Mouse (Mus musculus): ENCODE measurements around the gene Shpk. TPM values are rescaled to one million over a fixed set of nuclear protein-coding genes. Genes with fewer than 3 reads are reported as not detected.

Gene Shpk
- total and polyA plus RNA-seq, 2 experiments from 2014 or later: 1.8 to 2.2 TPM

DNA sequence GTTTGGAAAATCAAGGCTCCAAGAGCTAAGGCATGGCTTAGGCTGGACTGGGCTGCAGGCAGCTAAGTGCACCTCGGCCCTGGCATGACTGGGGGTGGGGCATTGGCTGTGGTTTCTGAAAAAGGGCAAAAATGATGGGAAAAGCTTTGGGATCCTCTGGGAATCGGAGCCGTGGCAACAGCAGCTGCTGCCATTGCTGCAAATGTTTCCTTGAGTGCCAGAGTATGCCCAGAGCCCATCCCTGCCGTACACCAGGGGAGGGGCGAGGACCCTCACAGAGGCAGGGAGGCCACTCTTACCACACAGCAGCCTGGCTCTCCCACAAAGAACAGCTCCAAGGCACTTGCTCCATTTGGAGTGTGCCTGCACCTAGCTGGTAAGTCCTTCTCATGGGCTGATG lies 34.7 kb downstream of the Shpk start, which contains the start of gene Trpv1:
Gene Trpv1 (plus strand): TSS at position 301 of the 400 bp plus-strand sequence.
- H3K36me3 ChIP-seq (ENCODE audit: insufficient read depth): no peaks in the 10 kb centered on the region
- H3K9me3 ChIP-seq (ENCODE audit: low read length): no peaks in the 10 kb centered on the region
- no peaks in the 10 kb centered on the region for H3K4me1 ChIP-seq (ENCODE audit: insufficient read depth)
- DNase-seq (no peak), ATAC-seq (no peak)
- no peaks in the 10 kb centered on the region for H3K27me3 ChIP-seq (ENCODE audit: insufficient read depth, low read length)
- 79% methylated on average over 5 of the region's 5 CpGs for WGBS
- H3K27ac ChIP-seq (ENCODE audit: low read depth, low read length): no peak within 1 kb of the TSS
- H3K9ac ChIP-seq: no peak within 1 kb of the TSS
- H3K4me2 ChIP-seq (ENCODE audit: low read depth): no peak within 1 kb of the TSS
- H3K4me3 ChIP-seq (ENCODE audit: low read depth, low read length): no peak within 1 kb of the TSS
- TF ChIP-seq CTCF (IDR thresholded peaks at IDR 0.05; ENCODE audit: low read depth): no peak

GRCm38 (mm10) chr11:73235990-73236701 lies 36.9 kb downstream of the Shpk start:
- 33% methylated on average over 5 of the region's 5 CpGs for WGBS
- Histone ChIP-seq H3K9ac (no peak overlapping the region), H3K27ac (ENCODE audit: low read depth, low read length) (no peak overlapping the region), H3K4me1 (ENCODE audit: insufficient read depth) (no peaks in the 10 kb centered on the region), H3K27me3 (ENCODE audit: insufficient read depth, low read length) (no peaks in the 10 kb centered on the region), H3K4me3 (ENCODE audit: low read depth, low read length) (no peak overlapping the region), H3K4me2 (ENCODE audit: low read depth) (no peak overlapping the region), H3K9me3 (ENCODE audit: low read length) (no peaks in the 10 kb centered on the region), H3K36me3 (ENCODE audit: insufficient read depth) (no peaks in the 10 kb centered on the region)
- ATAC-seq: no peak
- no peak for TF ChIP-seq CTCF (IDR thresholded peaks at IDR 0.05; ENCODE audit: low read depth)
- DNase-seq: no peak

DNA sequence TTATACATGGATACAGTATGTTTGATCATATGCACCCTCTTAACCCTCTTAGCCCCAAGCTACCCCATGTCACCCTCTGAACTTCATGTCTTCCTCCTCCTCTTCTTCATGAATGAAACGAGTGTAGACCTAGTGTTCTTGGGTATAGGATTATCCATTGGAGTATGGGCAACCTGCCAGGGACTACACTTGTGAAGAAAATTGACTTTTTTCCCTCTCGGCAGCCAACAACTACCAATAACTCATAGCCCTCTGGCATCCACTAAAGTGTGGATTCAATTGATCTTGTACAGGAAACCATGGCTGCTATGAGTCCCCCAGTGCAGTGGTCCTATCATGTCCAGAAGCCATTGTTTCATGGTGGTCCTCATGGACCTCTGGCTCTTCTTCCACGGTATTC lies 37.5 kb downstream of the Shpk start:
- DNase-seq (no peak), ATAC-seq (no peak)
- H3K27ac ChIP-seq (ENCODE audit: low read depth, low read length): no peak overlapping the region
- H3K9ac ChIP-seq: no peak overlapping the region
- H3K9me3 ChIP-seq (ENCODE audit: low read length): no peaks in the 10 kb centered on the region
- no peaks in the 10 kb centered on the region for H3K4me1 ChIP-seq (ENCODE audit: insufficient read depth)
- TF ChIP-seq CTCF (IDR thresholded peaks at IDR 0.05; ENCODE audit: low read depth): no peak
- WGBS: 63% methylated on average over 3 of the region's 3 CpGs
- no peaks in the 10 kb centered on the region for H3K36me3 ChIP-seq (ENCODE audit: insufficient read depth)
- no peaks in the 10 kb centered on the region for H3K27me3 ChIP-seq (ENCODE audit: insufficient read depth, low read length)
- H3K4me2 ChIP-seq (ENCODE audit: low read depth): no peak overlapping the region
- H3K4me3 ChIP-seq (ENCODE audit: low read depth, low read length): no peak overlapping the region

DNA sequence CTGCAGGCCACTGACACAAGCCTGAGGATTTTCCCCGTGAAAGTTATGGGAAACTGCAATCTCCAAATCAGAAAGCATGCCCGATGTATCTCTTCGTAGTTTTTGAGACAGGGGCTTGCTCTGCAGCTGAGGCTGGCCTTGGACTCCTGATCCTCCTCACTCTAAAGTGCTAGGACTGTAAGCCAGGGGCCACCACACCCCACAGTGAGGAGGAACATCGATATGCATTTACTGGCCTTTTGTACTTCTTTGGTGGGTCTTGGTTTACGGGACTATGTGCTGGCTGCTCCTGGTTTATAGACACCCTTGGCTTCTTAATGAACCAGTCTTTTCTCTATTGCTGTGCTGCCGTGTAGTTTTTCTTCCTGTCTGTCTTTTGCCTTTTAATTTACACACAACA lies 42.9 kb downstream of the Shpk start:
- Histone ChIP-seq H3K9ac (no peak overlapping the region), H3K27me3 (ENCODE audit: insufficient read depth, low read length) (no peaks in the 10 kb centered on the region), H3K4me3 (ENCODE audit: low read depth, low read length) (no peak overlapping the region), H3K27ac (ENCODE audit: low read depth, low read length) (no peak overlapping the region), H3K4me2 (ENCODE audit: low read depth) (no peak overlapping the region), H3K9me3 (ENCODE audit: low read length) (no peaks in the 10 kb centered on the region), H3K36me3 (ENCODE audit: insufficient read depth) (no peaks in the 10 kb centered on the region), H3K4me1 (ENCODE audit: insufficient read depth) (no peaks in the 10 kb centered on the region)
- ATAC-seq (no peak), DNase-seq (no peak)
- no peak for TF ChIP-seq CTCF (IDR thresholded peaks at IDR 0.05; ENCODE audit: low read depth)
- 72% methylated on average over 6 of the region's 6 CpGs for WGBS

DNA sequence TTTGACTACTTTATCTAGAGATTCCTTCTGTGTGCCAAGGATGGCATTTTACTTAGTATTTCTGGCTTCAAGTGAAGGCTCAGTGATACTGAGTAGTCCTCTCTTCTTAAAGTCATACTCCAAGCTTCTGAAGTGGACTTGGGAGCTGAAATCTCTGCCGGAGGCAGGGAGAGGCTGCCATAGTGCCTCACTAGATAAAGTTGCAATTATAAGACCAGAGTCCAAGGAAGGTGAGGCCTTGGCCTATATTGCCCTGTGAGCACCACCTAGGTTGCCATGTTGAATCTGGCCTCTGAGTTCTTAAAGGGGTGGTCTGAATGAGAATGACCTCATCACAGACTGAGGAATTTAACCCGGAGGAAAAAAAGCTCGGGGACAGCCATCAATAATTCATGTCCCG lies 43.5 kb downstream of the Shpk start:
- DNase-seq (no peak), ATAC-seq (no peak)
- no peaks in the 10 kb centered on the region for H3K36me3 ChIP-seq (ENCODE audit: insufficient read depth)
- WGBS: 89% methylated on average over 4 of the region's 4 CpGs
- no peak overlapping the region for H3K4me2 ChIP-seq (ENCODE audit: low read depth)
- H3K27me3 ChIP-seq (ENCODE audit: insufficient read depth, low read length): no peaks in the 10 kb centered on the region
- H3K9me3 ChIP-seq (ENCODE audit: low read length): no peaks in the 10 kb centered on the region
- no peaks in the 10 kb centered on the region for H3K4me1 ChIP-seq (ENCODE audit: insufficient read depth)
- H3K9ac ChIP-seq: no peak overlapping the region
- no peak for TF ChIP-seq CTCF (IDR thresholded peaks at IDR 0.05; ENCODE audit: low read depth)
- no peak overlapping the region for H3K27ac ChIP-seq (ENCODE audit: low read depth, low read length)
- no peak overlapping the region for H3K4me3 ChIP-seq (ENCODE audit: low read depth, low read length)

GRCm38 (mm10) chr11:73257362-73257945 lies 58.2 kb downstream of the Shpk start:
- no peak overlapping the region for H3K4me3 ChIP-seq (ENCODE audit: low read depth, low read length)
- H3K4me2 ChIP-seq (ENCODE audit: low read depth): no peak overlapping the region
- ATAC-seq (no peak), DNase-seq (no peak)
- TF ChIP-seq CTCF (IDR thresholded peaks at IDR 0.05; ENCODE audit: low read depth): no peak
- no peak overlapping the region for H3K9ac ChIP-seq
- H3K36me3 ChIP-seq (ENCODE audit: insufficient read depth): no peaks in the 10 kb centered on the region
- 88% methylated on average over 4 of the region's 4 CpGs for WGBS
- no peak overlapping the region for H3K27ac ChIP-seq (ENCODE audit: low read depth, low read length)
- no peaks in the 10 kb centered on the region for H3K9me3 ChIP-seq (ENCODE audit: low read length)
- H3K27me3 ChIP-seq (ENCODE audit: insufficient read depth, low read length): no peaks in the 10 kb centered on the region
- no peaks in the 10 kb centered on the region for H3K4me1 ChIP-seq (ENCODE audit: insufficient read depth)

GRCm38 (mm10) chr11:73258664-73259063 lies 59.4 kb downstream of the Shpk start:
- H3K4me3 ChIP-seq (ENCODE audit: low read depth, low read length): no peak overlapping the region
- H3K36me3 ChIP-seq (ENCODE audit: insufficient read depth): no peaks in the 10 kb centered on the region
- no peak overlapping the region for H3K27ac ChIP-seq (ENCODE audit: low read depth, low read length)
- H3K4me2 ChIP-seq (ENCODE audit: low read depth): no peak overlapping the region
- no peak overlapping the region for H3K9ac ChIP-seq
- H3K9me3 ChIP-seq (ENCODE audit: low read length): no peaks in the 10 kb centered on the region
- no peak for DNase-seq
- no peak for TF ChIP-seq CTCF (IDR thresholded peaks at IDR 0.05; ENCODE audit: low read depth)
- H3K27me3 ChIP-seq (ENCODE audit: insufficient read depth, low read length): no peaks in the 10 kb centered on the region
- H3K4me1 ChIP-seq (ENCODE audit: insufficient read depth): no peaks in the 10 kb centered on the region
- no peak for ATAC-seq

Measured in forebrain, postnatal 0 days (tissue).